Mouse (Mus musculus) embryonic facial prominence, embryonic 14.5 days (tissue): ENCODE measurements around the gene Irak2. TPM values are rescaled to one million over a fixed set of nuclear protein-coding genes. Genes with fewer than 3 reads are reported as not detected.

ENCODE experiments used
- ATAC-seq: fragments of 200-750 bp; cut with Nextera tagmentation; 2 replicates; pipeline ENCODE4 v1.8.0; 2017; ENCODE audit warnings: low read depth, moderate number of reproducible peaks, moderate TSS enrichment
- DNase-seq: peaks from one replicate; pipeline ENCODE4 v3.0.0-alpha.2; 2015; ENCODE audit warnings: low spot score
- H3K27ac ChIP-seq: fragments of 300-500 bp; sonication (generic); replicated peaks from 2 replicates; pipeline ENCODE4 v1.5.1; 2014; ENCODE audit warnings: low read depth, mild to moderate bottlenecking, low read length, moderate library complexity
- H3K27me3 ChIP-seq: fragments of 300-500 bp; sonication (generic); replicated peaks from 2 replicates; pipeline ENCODE4 v1.6.1; 2014; ENCODE audit warnings: low read length; ENCODE audit not compliant: control insufficient read depth, insufficient read depth
- H3K36me3 ChIP-seq: fragments of 300-500 bp; sonication (generic); 2 replicates; pipeline ENCODE4 v1.6.1; 2014; ENCODE audit warnings: low read length, mixed read lengths; ENCODE audit not compliant: control insufficient read depth, insufficient read depth
- H3K4me1 ChIP-seq: fragments of 300-500 bp; sonication (generic); 2 replicates; pipeline ENCODE4 v1.6.1; 2014; ENCODE audit warnings: antibody characterized with exemption, low read length; ENCODE audit not compliant: control insufficient read depth, insufficient read depth
- H3K4me2 ChIP-seq: fragments of 300-500 bp; sonication (generic); 2 replicates; pipeline ENCODE4 v1.6.1; 2014; ENCODE audit warnings: low read depth, mild to moderate bottlenecking, low read length, moderate library complexity, mixed read lengths
- H3K4me3 ChIP-seq: fragments of 300-500 bp; sonication (generic); 2 replicates; pipeline ENCODE4 v1.5.1; 2014; ENCODE audit warnings: low read depth, mild to moderate bottlenecking, low read length
- H3K9ac ChIP-seq: fragments of 300-500 bp; sonication (generic); 2 replicates; pipeline ENCODE4 v1.6.1; 2014; ENCODE audit warnings: low read depth, mild to moderate bottlenecking, low read length, moderate library complexity, mixed read lengths
- H3K9me3 ChIP-seq: fragments of 300-500 bp; sonication (generic); 2 replicates; pipeline ENCODE4 v1.6.1; 2016; ENCODE audit warnings: low read length; ENCODE audit not compliant: control insufficient read depth
- WGBS: fragments of 180-500 bp; shearing (Covaris S2); extraction: QIAGEN DNeasy Blood & Tissue Kit; methylation state at CpG from one replicate; pipeline ENCODE4 v1.1.7; 2014; 5-methylcytosine and 5-hydroxymethylcytosine counted together
- polyA plus RNA-seq: library from polyadenylated mRNA; unstranded; fragments of >200 nt; fragmentation: Nextera tagmentation; extraction: Ambion mirVana; gene quantifications from 2 replicates; pipeline ENCODE4 v1.2.1, GENCODE M21; 2014

The Irak2 gene
- polyA plus RNA-seq, 1 experiment from 2014 or later, result 2.2 TPM

- DNase-seq (no peak), ATAC-seq (no peak)
- H3K27me3 ChIP-seq, result no peaks in the 10 kb centered on the region
- peaks cover 10% of the 10 kb centered on the region; the same call in 1 of the 2 replicates for H3K36me3 ChIP-seq
- H3K9me3 ChIP-seq, result no peaks in the 10 kb centered on the region
- H3K9ac ChIP-seq, result peak overlapping the region; percentile 90
- peaks cover 10% of the 10 kb centered on the region for H3K4me1 ChIP-seq
- WGBS, result 4% methylated on average over 10 of the region's 10 CpGs
- peak overlapping the region; percentile 94 for H3K4me3 ChIP-seq
- H3K4me2 ChIP-seq, result peak overlapping the region; percentile 77
- peak overlapping the region; percentile 82 for H3K27ac ChIP-seq
Observed at GRCm38 (mm10) chr6:113605224-113605545, 33.1 kb upstream of the Irak2 start.

- Histone ChIP-seq H3K4me3 (no peak overlapping the region), H3K9ac (no peak overlapping the region), H3K36me3 (peaks cover 29% of the 10 kb centered on the region), H3K4me1 (peaks cover 10% of the 10 kb centered on the region), H3K9me3 (no peaks in the 10 kb centered on the region), H3K4me2 (no peak overlapping the region), H3K27me3 (no peaks in the 10 kb centered on the region), H3K27ac (no peak overlapping the region)
- DNase-seq (no peak), ATAC-seq (no peak)
- 63% methylated on average over 6 of the region's 6 CpGs for WGBS
Observed at GRCm38 (mm10) chr6:113608871-113609270, 29.4 kb upstream of the Irak2 start.

- Histone ChIP-seq H3K9ac (no peak overlapping the region), H3K27me3 (no peaks in the 10 kb centered on the region), H3K4me2 (no peak overlapping the region), H3K27ac (no peak overlapping the region), H3K9me3 (0 out of 2 replicates have a peak, but pooled peaks cover 1% of the 10 kb centered on the region), H3K4me1 (peaks cover 10% of the 10 kb centered on the region), H3K4me3 (no peak overlapping the region), H3K36me3 (peaks cover 33% of the 10 kb centered on the region)
- DNase-seq (no peak), ATAC-seq (no peak)
- 86% methylated on average over 7 of the region's 7 CpGs for WGBS
Observed at GRCm38 (mm10) chr6:113609293-113609692, 29.0 kb upstream of the Irak2 start.

GRCm38 (mm10) chr6:113612258-113612969, 25.9 kb upstream of the Irak2 start:
- Histone ChIP-seq H3K4me2 (no peak overlapping the region), H3K27me3 (no peaks in the 10 kb centered on the region), H3K4me3 (no peak overlapping the region), H3K36me3 (peaks cover 60% of the 10 kb centered on the region), H3K4me1 (no peaks in the 10 kb centered on the region), H3K27ac (no peak overlapping the region), H3K9ac (no peak overlapping the region), H3K9me3 (0 out of 2 replicates have a peak, but pooled peaks cover 5% of the 10 kb centered on the region)
- WGBS, result 80% methylated on average over 8 of the region's 8 CpGs
- DNase-seq (no peak), ATAC-seq (no peak)

GRCm38 (mm10) chr6:113614152-113614551, 24.1 kb upstream of the Irak2 start:
- no peak for ATAC-seq
- Histone ChIP-seq H3K4me2 (no peak overlapping the region), H3K4me3 (no peak overlapping the region), H3K27ac (no peak overlapping the region), H3K9ac (no peak overlapping the region), H3K4me1 (no peaks in the 10 kb centered on the region), H3K27me3 (no peaks in the 10 kb centered on the region), H3K36me3 (peaks cover 62% of the 10 kb centered on the region), H3K9me3 (0 out of 2 replicates have a peak, but pooled peaks cover 5% of the 10 kb centered on the region)
- 98% methylated on average over 7 of the region's 7 CpGs for WGBS
- DNase-seq, result no peak

- 0 out of 2 replicates have a peak, but pooled peaks cover 5% of the 10 kb centered on the region for H3K9me3 ChIP-seq
- H3K4me1 ChIP-seq, result no peaks in the 10 kb centered on the region
- H3K9ac ChIP-seq, result no peak overlapping the region
- WGBS, result 95% methylated on average over 8 of the region's 8 CpGs
- no peak overlapping the region for H3K4me2 ChIP-seq
- no peak for DNase-seq
- peaks cover 62% of the 10 kb centered on the region for H3K36me3 ChIP-seq
- no peak for ATAC-seq
- H3K4me3 ChIP-seq, result no peak overlapping the region
- H3K27me3 ChIP-seq, result no peaks in the 10 kb centered on the region
- no peak overlapping the region for H3K27ac ChIP-seq
Observed at GRCm38 (mm10) chr6:113614997-113615396, 23.3 kb upstream of the Irak2 start.

- Histone ChIP-seq H3K4me1 (no peaks in the 10 kb centered on the region), H3K9ac (no peak overlapping the region), H3K4me3 (no peak overlapping the region), H3K27me3 (no peaks in the 10 kb centered on the region), H3K27ac (no peak overlapping the region), H3K9me3 (0 out of 2 replicates have a peak, but pooled peaks cover 5% of the 10 kb centered on the region), H3K36me3 (peaks cover 60% of the 10 kb centered on the region), H3K4me2 (no peak overlapping the region)
- WGBS, result 91% methylated on average over 4 of the region's 4 CpGs
- ATAC-seq (no peak), DNase-seq (no peak)
Observed at GRCm38 (mm10) chr6:113615489-113615888, 22.8 kb upstream of the Irak2 start.

GRCm38 (mm10) chr6:113623386-113623785, 14.9 kb upstream of the Irak2 start:
- no peaks in the 10 kb centered on the region for H3K27me3 ChIP-seq
- peak overlapping the region; percentile 88; the same call in 1 of the 2 replicates for H3K9ac ChIP-seq
- H3K4me3 ChIP-seq, result peak overlapping the region; percentile 78
- DNase-seq, result no peak
- no peaks in the 10 kb centered on the region for H3K9me3 ChIP-seq
- peak overlapping the region; percentile 90; the same call in 1 of the 2 replicates for H3K27ac ChIP-seq
- 0 out of 2 replicates have a peak, but pooled peaks cover 8% of the 10 kb centered on the region for H3K4me1 ChIP-seq
- WGBS, result 65% methylated on average over 5 of the region's 5 CpGs
- peak overlapping the region; percentile 72 for H3K4me2 ChIP-seq
- peaks cover 9% of the 10 kb centered on the region; the same call in 1 of the 2 replicates for H3K36me3 ChIP-seq
- no peak for ATAC-seq
